Mouse (Mus musculus) megakaryocyte, embryonic 14.5 days (primary cell): ENCODE measurements at regions not wholly inside any gene's neighbourhood (a gene's known extent, or its start where the extent isn't known, plus 50 kb on each side); places are given as distances from the start of the nearest gene placed in this dataset.
"Not testable (repeated sequence)": the region's sequence is repeated elsewhere in the genome, so short reads cannot be mapped to it uniquely, and the experiment has no call there.

Experiments
- H3K27me3 ChIP-seq: replicated peaks from 2 replicates; pipeline ENCODE3; 2012; ENCODE audit warnings: inconsistent platforms
- H3K36me3 ChIP-seq: replicated peaks from 2 replicates; pipeline ENCODE3; 2012; ENCODE audit warnings: low read length, inconsistent platforms, mixed read lengths
- H3K4me1 ChIP-seq: 2 replicates; pipeline ENCODE4 v1.6.1; 2012; ENCODE audit warnings: inconsistent platforms
- H3K4me3 ChIP-seq: replicated peaks from 2 replicates; pipeline ENCODE3; 2012; ENCODE audit warnings: moderate library complexity, mild to moderate bottlenecking, inconsistent platforms
- H3K9me3 ChIP-seq: 2 replicates; pipeline ENCODE4 v1.6.1; 2012; ENCODE audit warnings: inconsistent platforms
- FLI1 ChIP-seq: IDR thresholded peaks from 2 replicates; pipeline ENCODE4 v1.6.1; 2012; ENCODE audit warnings: low read length, inconsistent platforms, mixed read lengths
- GATA1 ChIP-seq: IDR thresholded peaks from 3 replicates; pipeline ENCODE4 v1.6.1; 2012; ENCODE audit warnings: mixed read lengths, low read length, inconsistent platforms, borderline replicate concordance

- no peak for TF ChIP-seq FLI1
- TF ChIP-seq GATA1 = no peak
- no peaks in the 10 kb centered on the region for H3K9me3 ChIP-seq
- H3K36me3 ChIP-seq = no peaks in the 10 kb centered on the region
- no peak overlapping the region for H3K4me3 ChIP-seq
- no peaks in the 10 kb centered on the region for H3K27me3 ChIP-seq
- no peaks in the 10 kb centered on the region for H3K4me1 ChIP-seq
These were observed 209.4 kb upstream of the Zfp770 start for GRCm38 (mm10) chr2:114410717-114411116.

- Histone ChIP-seq H3K36me3 (no peaks in the 10 kb centered on the region), H3K4me1 (no peaks in the 10 kb centered on the region), H3K9me3 (no peaks in the 10 kb centered on the region), H3K27me3 (no peaks in the 10 kb centered on the region), H3K4me3 (no peak overlapping the region)
- TF ChIP-seq FLI1 = no peak
- no peak for TF ChIP-seq GATA1
These were observed 208.3 kb upstream of the Zfp770 start for GRCm38 (mm10) chr2:114409542-114409941.

- no peaks in the 10 kb centered on the region for H3K36me3 ChIP-seq
- no peaks in the 10 kb centered on the region for H3K4me1 ChIP-seq
- no peaks in the 10 kb centered on the region for H3K9me3 ChIP-seq
- TF ChIP-seq FLI1 (no peak), GATA1 (no peak)
- no peaks in the 10 kb centered on the region for H3K27me3 ChIP-seq
- no peak overlapping the region for H3K4me3 ChIP-seq
These were observed 206.1 kb upstream of the Zfp770 start for GRCm38 (mm10) chr2:114407408-114407807.

GRCm38 (mm10) chr2:114384566-114384965, 183.3 kb upstream of the Zfp770 start:
- no peaks in the 10 kb centered on the region for H3K36me3 ChIP-seq
- no peak overlapping the region for H3K4me3 ChIP-seq
- TF ChIP-seq FLI1 (no peak), GATA1 (no peak)
- H3K27me3 ChIP-seq = no peaks in the 10 kb centered on the region
- no peaks in the 10 kb centered on the region for H3K4me1 ChIP-seq
- no peaks in the 10 kb centered on the region for H3K9me3 ChIP-seq

GRCm38 (mm10) chr2:114378844-114379533, 177.7 kb upstream of the Zfp770 start:
- Histone ChIP-seq H3K36me3 (no peaks in the 10 kb centered on the region), H3K4me1 (no peaks in the 10 kb centered on the region), H3K9me3 (no peaks in the 10 kb centered on the region), H3K4me3 (no peak overlapping the region), H3K27me3 (no peaks in the 10 kb centered on the region)
- TF ChIP-seq GATA1 (no peak), FLI1 (no peak)

DNA sequence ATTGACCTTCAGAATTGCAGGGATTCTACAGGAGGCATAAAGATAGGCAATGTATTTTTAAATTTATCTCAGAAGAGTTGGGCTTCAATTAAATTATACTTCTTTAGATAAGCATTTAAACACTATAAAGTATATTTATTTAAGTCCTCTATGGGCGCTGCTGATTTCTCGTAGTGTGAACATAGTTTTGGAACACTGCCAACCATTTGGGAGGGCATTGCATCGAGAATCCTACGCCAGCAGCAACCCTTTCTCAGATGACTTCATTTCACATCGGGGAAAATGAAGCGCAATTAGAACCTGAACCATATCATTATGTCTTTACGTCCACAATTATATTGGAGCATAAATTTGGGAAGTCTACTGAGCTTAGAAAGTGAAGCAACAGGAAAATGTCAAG, 172.2 kb upstream of the Zfp770 start:
- Histone ChIP-seq H3K4me3 (no peak overlapping the region), H3K27me3 (no peaks in the 10 kb centered on the region), H3K9me3 (no peaks in the 10 kb centered on the region), H3K36me3 (no peaks in the 10 kb centered on the region), H3K4me1 (peaks cover 5% of the 10 kb centered on the region; the same call in 1 of the 2 replicates)
- TF ChIP-seq FLI1 (no peak), GATA1 (no peak)

GRCm38 (mm10) chr2:114353876-114354275, 152.6 kb upstream of the Zfp770 start:
- not testable (repeated sequence) for H3K4me1 ChIP-seq, H3K4me3 ChIP-seq, H3K9me3 ChIP-seq, H3K36me3 ChIP-seq, H3K27me3 ChIP-seq

DNA sequence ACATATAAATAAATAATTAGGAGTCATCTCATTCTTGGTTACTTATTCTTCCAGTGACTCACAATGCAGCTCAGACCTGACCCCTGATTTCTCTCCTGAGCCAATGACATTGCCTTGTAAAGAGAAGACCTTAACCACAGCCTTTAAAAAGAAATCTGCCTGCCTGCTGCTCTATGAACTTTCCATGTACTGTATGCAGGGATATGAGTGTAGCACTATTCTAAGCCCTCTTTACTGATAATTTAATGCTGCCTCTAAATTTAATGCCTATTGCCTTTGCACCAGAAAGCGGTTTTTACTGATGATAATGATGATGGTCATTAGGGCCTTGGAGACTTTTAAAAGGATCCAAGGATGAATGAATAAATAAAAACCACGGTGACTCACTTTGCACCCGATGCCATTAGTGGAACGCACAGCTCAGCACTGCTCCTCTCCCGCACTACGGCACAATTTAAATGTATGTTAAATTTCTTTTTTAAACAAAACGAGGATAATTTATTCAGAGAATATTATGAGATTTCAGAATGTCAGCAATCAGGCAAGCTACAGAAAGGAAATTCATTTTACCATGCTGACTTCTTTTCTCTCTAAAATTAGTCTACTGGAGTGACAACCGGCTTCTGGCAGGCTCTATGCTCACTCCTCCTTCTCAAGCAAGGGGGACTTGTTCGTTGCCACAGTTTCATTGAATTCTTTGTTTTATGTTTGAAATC, 139.5 kb upstream of the Zfp770 start:
- no peaks in the 10 kb centered on the region for H3K27me3 ChIP-seq
- no peak for TF ChIP-seq FLI1
- no peak for TF ChIP-seq GATA1
- no peak overlapping the region for H3K4me3 ChIP-seq
- no peaks in the 10 kb centered on the region for H3K36me3 ChIP-seq
- H3K9me3 ChIP-seq = no peaks in the 10 kb centered on the region
- no peaks in the 10 kb centered on the region for H3K4me1 ChIP-seq

DNA sequence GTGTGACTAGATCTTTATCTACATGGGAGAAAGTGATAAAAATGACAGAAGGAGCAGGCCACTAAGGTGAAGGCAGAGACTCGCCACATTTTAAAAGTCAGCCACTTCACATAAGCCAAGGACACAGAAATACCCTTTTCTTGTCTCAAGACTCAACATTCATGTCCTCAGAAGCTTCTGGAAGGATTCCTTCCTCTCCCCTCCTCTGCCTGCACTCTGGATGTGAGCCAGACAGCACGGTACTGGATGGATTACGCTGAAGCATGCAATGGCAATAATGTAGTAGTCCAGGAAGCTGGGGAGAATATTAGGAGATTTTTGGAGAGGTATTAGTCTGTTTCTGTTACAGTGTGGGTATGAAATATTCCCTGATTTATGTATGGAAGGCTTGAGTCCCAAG, 100.5 kb upstream of the Zfp770 start:
- H3K4me3 ChIP-seq = no peak overlapping the region
- H3K4me1 ChIP-seq = no peaks in the 10 kb centered on the region
- H3K36me3 ChIP-seq = no peaks in the 10 kb centered on the region
- no peaks in the 10 kb centered on the region for H3K27me3 ChIP-seq
- no peaks in the 10 kb centered on the region for H3K9me3 ChIP-seq
- TF ChIP-seq FLI1 (no peak), GATA1 (no peak)

DNA sequence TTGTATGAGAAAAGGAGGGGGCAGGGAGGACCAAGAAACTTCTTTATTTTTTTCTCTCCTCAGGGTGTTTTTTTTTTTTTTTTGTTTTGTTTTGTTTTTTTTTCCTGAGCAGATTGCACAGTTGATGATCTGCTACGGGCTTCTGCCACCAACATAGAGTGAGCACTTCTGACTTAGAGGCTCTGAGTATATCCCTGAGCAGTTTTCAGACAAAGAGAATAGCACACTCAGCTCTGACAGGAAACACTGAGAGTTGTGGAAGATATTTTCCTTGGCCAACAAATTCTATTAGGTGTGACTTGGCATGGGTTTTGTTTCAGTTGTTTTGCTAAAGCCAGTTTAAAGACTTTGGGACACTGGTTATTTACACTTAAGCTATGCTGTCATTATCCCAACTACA, 93.8 kb upstream of the Zfp770 start:
- no peaks in the 10 kb centered on the region for H3K4me1 ChIP-seq
- H3K4me3 ChIP-seq = no peak overlapping the region
- TF ChIP-seq GATA1 (no peak), FLI1 (no peak)
- no peaks in the 10 kb centered on the region for H3K27me3 ChIP-seq
- no peaks in the 10 kb centered on the region for H3K9me3 ChIP-seq
- no peaks in the 10 kb centered on the region for H3K36me3 ChIP-seq

DNA sequence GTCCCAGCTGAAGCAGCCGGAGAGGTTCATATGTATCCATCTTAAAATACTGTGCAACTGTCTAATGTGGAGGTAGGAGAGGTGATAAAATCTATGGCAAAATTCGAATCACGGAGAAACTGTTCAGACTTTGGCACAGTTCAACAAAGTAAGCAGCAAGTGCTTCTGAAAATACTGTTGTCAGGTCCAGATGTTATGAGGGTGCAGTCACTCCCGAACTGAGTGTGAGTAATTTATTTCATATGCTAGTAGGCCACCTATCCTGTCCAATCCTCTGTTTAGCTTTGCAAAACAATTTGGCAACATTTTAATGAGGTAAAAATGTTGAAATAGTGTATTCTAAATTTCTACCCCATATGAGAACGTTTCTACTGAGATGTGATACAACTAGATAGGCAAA, 90.1 kb upstream of the Zfp770 start:
- no peaks in the 10 kb centered on the region for H3K27me3 ChIP-seq
- H3K36me3 ChIP-seq = no peaks in the 10 kb centered on the region
- H3K4me1 ChIP-seq = no peaks in the 10 kb centered on the region
- TF ChIP-seq FLI1 = no peak
- no peak for TF ChIP-seq GATA1
- H3K9me3 ChIP-seq = no peaks in the 10 kb centered on the region; the same call in 1 of the 2 replicates
- no peak overlapping the region for H3K4me3 ChIP-seq
